Mouse (Mus musculus) natural killer cell, adult 2 months (primary cell): ENCODE results near the gene Pdlim1.
"Not testable (repeated sequence)": the region's sequence is repeated elsewhere in the genome, so short reads cannot be mapped to it uniquely, and the experiment has no call there.

ENCODE experiments used
- DNase-seq, 2 experiments: peaks; one replicate each; pipeline ENCODE4 v3.0.0; 2022; ENCODE audit warnings: low spot score in 2 of 2

Pdlim1 gene

GRCm38 (mm10) chr19:40240838-40241689 is 30.6 kb downstream of the Pdlim1 start:
- no peak for DNase-seq

- DNase-seq: no peak
Observed at GRCm38 (mm10) chr19:40240360-40240759, 31.3 kb downstream of the Pdlim1 start.

GRCm38 (mm10) chr19:40238175-40238850 is 33.3 kb downstream of the Pdlim1 start:
- DNase-seq: no peak

GRCm38 (mm10) chr19:40232560-40232959 is 39.1 kb downstream of the Pdlim1 start:
- no peak for DNase-seq

DNA sequence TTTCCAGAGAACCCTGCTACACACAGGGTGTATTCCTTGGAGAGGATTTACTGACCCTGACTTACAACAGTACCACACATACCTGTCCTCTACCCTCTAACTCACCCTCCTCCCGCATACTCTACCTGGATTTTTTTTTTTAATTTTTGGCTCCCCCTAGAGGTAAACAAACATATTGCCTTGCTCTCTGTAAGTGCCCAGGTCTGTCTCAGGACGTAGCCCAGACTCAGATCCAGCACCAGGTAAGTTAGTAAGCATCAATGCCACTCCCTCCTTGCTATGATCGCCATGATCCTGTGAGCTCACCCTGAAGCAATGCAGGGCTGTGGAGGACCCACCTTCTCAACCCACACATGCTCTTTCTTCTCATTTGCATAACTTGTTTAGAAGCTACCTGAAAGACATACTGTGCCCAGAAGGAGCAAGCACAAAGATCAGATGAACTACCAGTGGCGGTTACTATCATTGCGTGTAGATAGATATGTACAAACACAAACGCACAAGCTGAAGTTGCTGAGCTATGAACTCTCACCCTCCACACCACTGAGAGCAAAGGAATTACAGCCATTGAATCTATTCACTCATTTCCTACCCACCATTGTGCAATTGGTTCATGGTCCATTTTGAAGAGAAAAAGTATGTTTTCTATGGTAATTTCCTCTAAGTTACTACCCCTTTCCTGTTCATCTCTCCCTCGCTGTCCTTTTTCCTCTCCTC is 39.7 kb downstream of the Pdlim1 start:
- DNase-seq: no peak

- no peak for DNase-seq
Observed at GRCm38 (mm10) chr19:40231074-40231738, 40.4 kb downstream of the Pdlim1 start.

DNA sequence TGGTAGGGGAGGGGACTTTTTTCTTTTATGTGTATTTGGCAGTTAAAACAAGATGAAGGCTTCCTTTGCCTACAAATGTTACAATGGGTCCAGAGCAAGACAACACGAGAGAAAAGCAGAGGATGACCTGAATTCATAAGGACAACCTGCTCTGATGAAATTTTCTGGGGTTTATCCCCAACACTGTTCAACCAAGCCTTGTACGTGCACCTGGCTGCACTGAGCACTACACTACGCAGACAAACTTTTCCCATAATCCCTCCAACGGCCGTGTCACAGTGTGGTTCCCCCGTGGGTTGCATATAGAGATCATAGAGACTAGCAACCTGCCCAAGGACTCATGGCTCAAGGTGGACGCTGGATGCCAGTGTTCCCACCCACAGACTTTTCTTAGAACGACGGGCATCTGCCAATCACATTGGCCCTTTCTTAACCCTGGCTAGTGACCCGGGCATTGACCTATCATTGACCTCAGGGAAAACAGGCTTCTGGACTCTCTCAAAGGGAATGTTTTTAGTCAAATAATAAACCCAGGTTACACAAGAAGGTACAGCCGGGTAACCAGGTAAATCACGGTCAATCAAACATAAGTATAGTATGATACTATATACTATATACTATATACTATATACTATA is 45.0 kb downstream of the Pdlim1 start:
- DNase-seq: no peak

- no peak for DNase-seq
Observed at GRCm38 (mm10) chr19:40225761-40226110, 45.9 kb downstream of the Pdlim1 start.

- DNase-seq: peak in 1 of 2 experiments; percentile 13
Observed at GRCm38 (mm10) chr19:40225102-40225760, 46.4 kb downstream of the Pdlim1 start.

GRCm38 (mm10) chr19:40222307-40222706 is 49.3 kb downstream of the Pdlim1 start:
- not testable (repeated sequence) for DNase-seq

DNA sequence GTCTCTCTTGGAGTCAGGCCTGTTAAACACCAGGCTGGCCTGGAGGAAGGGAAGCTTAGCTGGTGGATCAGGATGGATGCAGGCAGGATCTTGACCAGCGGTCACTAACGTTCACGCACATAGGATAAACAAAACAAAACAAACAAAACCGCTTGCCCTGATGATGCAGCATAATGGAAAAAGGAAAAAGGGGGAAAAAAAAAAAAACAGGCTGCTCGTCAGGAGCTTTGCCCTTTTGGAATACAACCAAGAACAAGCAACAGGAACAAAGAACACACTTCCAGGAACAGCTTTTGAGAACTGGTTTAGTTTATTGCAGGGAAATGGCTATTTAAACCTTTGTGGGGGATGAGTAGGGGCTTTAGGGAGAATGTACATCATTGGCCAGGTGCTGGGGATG is 50.8 kb downstream of the Pdlim1 start:
- no peak for DNase-seq

DNA sequence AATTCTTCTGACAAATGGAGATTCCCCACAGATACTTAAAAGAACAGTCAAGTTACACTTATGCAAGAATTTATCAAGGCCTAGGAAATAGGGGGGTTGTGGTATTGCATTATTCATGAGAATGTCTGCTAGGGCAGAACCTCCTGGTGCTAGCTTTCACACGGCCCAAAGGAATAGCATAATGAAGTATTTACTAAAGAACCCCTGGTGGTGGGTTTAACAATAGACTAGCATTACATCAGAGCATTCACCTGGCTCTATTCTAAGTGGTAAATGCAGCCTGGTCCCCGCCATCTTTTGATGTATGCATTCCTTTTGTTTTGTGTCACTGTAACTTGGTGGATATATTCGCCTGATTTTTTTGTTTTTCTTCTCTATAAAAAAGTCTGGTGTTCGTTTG is 68.7 kb downstream of the Pdlim1 start:
- DNase-seq: not testable (repeated sequence)

DNA sequence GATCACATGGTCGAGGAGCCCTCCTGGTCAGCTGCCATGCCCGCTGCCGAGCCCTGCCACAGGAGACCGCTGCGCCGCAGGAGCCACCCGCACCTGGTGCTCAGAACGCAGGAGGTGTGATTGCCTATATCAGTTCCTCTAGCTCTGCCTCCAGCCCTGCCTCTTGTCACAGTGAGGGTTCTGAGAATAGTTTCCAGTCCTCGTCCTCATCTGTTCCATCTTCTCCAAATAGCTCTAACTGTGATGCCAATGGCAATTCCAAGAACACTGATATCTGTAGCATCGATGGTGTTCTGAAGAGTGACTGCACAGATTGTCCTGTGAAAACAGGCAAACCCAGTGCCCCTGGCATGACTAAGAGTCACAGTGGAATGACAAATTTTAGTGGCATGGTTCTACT is 81.0 kb downstream of the Pdlim1 start:
- DNase-seq: no peak

GRCm38 (mm10) chr19:40187160-40187559 is 84.5 kb downstream of the Pdlim1 start, which contains the start of gene Cyp2c70:
Gene Cyp2c70, minus strand, starts transcription at chr19:40187333.
- no peak for DNase-seq

- DNase-seq: no peak
Observed at GRCm38 (mm10) chr19:40183600-40183999, 88.0 kb downstream of the Pdlim1 start.

DNA sequence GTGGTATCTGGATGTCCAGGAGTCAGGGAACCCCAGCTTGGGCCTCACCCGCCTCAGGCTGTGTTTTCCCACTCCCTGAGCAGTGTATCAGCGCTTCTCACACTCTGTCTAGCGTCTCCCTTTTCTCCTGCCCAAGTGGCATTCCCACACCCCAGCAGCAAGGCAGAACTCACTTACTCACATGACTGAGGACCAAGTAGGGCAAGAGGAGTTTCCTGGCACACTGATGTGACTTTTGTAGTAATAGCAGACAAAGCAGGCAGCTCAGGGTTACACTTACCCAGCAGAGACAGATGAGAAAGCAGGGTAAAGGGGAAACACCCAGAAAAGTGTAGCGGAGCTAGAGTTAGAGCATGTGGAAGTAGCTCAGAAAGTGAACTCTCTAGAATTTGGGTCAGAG is 93.3 kb downstream of the Pdlim1 start:
- no peak for DNase-seq
